Mouse (Mus musculus) limb, embryonic 13.5 days (tissue): ENCODE data around the gene Slc17a5. TPM values are rescaled to one million over a fixed set of nuclear protein-coding genes. Genes with fewer than 3 reads are reported as not detected.

Experiments
- ATAC-seq: fragments of 200-750 bp; cut with Nextera tagmentation; 2 replicates; pipeline ENCODE4 v1.8.0; 2017; ENCODE audit warnings: low read depth, moderate number of reproducible peaks, moderate TSS enrichment; ENCODE audit not compliant: low FRiP score
- H3K27ac ChIP-seq: fragments of 300-500 bp; sonication (generic); 2 replicates; pipeline ENCODE4 v1.5.1; 2015; ENCODE audit warnings: inconsistent platforms, mild to moderate bottlenecking, moderate library complexity
- H3K27me3 ChIP-seq: fragments of 300-500 bp; sonication (generic); 2 replicates; pipeline ENCODE4 v1.6.1; 2015; ENCODE audit warnings: mild to moderate bottlenecking, inconsistent platforms
- H3K36me3 ChIP-seq: fragments of 300-500 bp; sonication (generic); 2 replicates; pipeline ENCODE4 v1.6.1; 2015; ENCODE audit warnings: inconsistent platforms, mild to moderate bottlenecking, moderate library complexity
- H3K4me1 ChIP-seq: fragments of 300-500 bp; sonication (generic); 2 replicates; pipeline ENCODE4 v1.6.1; 2015; ENCODE audit warnings: inconsistent platforms
- H3K4me2 ChIP-seq: fragments of 300-500 bp; sonication (generic); replicated peaks from 2 replicates; pipeline ENCODE4 v1.6.1; 2015; ENCODE audit warnings: inconsistent platforms, mild to moderate bottlenecking, moderate library complexity
- H3K4me3 ChIP-seq: fragments of 300-500 bp; sonication (generic); 2 replicates; pipeline ENCODE4 v1.5.1; 2015; ENCODE audit warnings: moderate library complexity, mild to moderate bottlenecking, inconsistent platforms
- H3K9ac ChIP-seq: fragments of 300-500 bp; sonication (generic); 2 replicates; pipeline ENCODE4 v1.6.1; 2015; ENCODE audit warnings: mild to moderate bottlenecking, inconsistent platforms
- H3K9me3 ChIP-seq: fragments of 300-500 bp; sonication (generic); 2 replicates; pipeline ENCODE4 v1.6.1; 2016; ENCODE audit warnings: inconsistent platforms
- WGBS: fragments of 180-500 bp; shearing (Covaris S2); methylation state at CpG from one replicate; pipeline ENCODE4 v1.1.7; 2015; 5-methylcytosine and 5-hydroxymethylcytosine counted together
- polyA plus RNA-seq: library from polyadenylated mRNA; unstranded; fragments of >200 nt; fragmentation: Nextera tagmentation; extraction: Ambion mirVana; gene quantifications from 2 replicates; pipeline ENCODE4 v1.2.1, GENCODE M21; 2015

Slc17a5 gene
- polyA plus RNA-seq, 1 experiment from 2014 or later, result 20.3 TPM

DNA sequence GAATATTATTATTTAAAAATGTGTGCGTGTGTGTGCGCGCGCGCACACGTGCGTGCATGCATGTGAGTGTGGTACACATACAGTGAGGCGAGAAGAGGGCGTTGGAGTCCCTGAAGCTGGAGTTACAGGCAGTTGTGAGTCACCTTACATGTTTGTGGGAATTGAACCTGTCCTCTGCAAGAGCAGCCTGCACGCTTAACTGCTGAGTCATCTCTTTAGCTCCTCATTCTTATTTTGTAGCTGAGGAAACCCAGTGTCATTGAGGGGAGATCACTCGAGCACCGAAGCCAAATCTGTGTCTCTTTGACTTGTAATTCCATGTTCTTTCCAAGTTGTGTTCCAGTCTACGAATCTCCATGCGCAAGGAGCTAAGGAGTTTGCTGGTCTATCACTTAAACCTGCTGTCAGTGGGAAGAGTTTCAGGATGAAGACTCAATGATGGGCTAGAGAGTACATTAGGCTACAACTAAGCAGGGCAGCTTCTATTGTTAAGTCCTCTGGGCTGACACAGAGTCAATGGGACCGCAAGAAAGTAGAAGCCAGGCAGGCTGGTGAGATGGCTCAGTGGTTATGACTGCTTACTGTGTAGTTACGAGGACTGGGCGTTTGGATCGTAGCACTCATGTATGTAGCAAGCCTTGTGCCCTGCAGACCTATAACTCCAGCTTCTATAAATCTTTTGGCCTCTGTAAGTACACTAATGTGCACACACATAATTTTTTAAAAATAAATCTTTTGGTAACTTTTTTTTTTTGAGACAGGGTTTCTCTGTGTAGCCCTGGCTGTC lies 8.1 kb upstream of the Slc17a5 start:
- no peak for ATAC-seq
- Histone ChIP-seq H3K9me3 (no peaks in the 10 kb centered on the region), H3K27ac (no peak overlapping the region), H3K4me1 (no peaks in the 10 kb centered on the region), H3K4me3 (no peak overlapping the region), H3K9ac (no peak overlapping the region), H3K4me2 (no peak overlapping the region), H3K36me3 (no peaks in the 10 kb centered on the region), H3K27me3 (no peaks in the 10 kb centered on the region)
- 89% methylated on average over 18 of the region's 18 CpGs for WGBS

DNA sequence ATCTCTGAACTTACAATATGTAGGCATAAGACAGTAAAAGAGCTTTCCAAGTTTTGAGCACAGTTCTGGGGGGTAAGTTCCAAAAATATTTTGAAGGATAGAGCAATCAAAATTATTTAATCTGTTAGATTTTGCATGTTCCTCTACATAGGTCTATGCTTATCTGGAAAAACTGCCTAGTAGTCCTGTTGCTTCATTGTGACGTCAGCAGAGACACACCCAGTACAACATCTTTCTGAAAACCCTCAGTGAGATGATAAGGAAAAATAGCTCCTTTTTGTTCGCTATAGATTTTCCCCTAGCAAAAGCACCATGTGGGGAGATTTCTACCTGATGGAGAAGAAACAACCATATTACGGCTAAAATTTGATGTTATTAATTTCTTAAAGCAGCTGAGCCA lies 7.4 kb upstream of the Slc17a5 start:
- H3K27me3 ChIP-seq, result no peaks in the 10 kb centered on the region
- no peaks in the 10 kb centered on the region for H3K9me3 ChIP-seq
- H3K4me3 ChIP-seq, result no peak overlapping the region
- no peak for ATAC-seq
- no peak overlapping the region for H3K4me2 ChIP-seq
- no peaks in the 10 kb centered on the region for H3K36me3 ChIP-seq
- no peaks in the 10 kb centered on the region for H3K4me1 ChIP-seq
- 83% methylated on average over 3 of the region's 3 CpGs for WGBS
- no peak overlapping the region for H3K9ac ChIP-seq
- no peak overlapping the region for H3K27ac ChIP-seq

DNA sequence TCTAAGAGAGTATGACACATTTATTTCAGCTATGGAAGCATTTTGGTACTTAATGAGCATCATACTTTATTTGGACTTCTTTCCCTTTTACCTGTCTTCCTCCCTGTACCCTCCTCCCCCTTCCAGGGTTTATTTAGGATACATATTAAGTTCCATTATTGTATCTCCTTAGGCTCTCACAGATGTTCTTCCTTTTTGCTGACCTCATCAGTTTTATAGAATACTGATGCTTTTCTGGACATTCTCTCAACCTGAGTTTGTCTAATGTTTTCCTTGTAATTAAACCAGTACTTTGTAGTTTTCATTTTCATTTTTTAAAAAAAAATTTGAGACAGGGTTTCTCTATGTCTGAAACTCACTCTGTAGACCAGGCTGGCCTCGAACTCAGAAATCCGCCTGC lies 2.6 kb upstream of the Slc17a5 start:
- H3K27ac ChIP-seq, result no peak overlapping the region
- no peak for ATAC-seq
- H3K4me1 ChIP-seq, result peaks cover 9% of the 10 kb centered on the region; the same call in 1 of the 2 replicates
- no peak overlapping the region for H3K9ac ChIP-seq
- H3K4me2 ChIP-seq, result no peak overlapping the region
- H3K4me3 ChIP-seq, result no peak overlapping the region
- H3K36me3 ChIP-seq, result peaks cover 4% of the 10 kb centered on the region; the same call in 1 of the 2 replicates
- H3K9me3 ChIP-seq, result no peaks in the 10 kb centered on the region
- no peaks in the 10 kb centered on the region for H3K27me3 ChIP-seq
- 95% methylated on average over 2 of the region's 2 CpGs for WGBS

DNA sequence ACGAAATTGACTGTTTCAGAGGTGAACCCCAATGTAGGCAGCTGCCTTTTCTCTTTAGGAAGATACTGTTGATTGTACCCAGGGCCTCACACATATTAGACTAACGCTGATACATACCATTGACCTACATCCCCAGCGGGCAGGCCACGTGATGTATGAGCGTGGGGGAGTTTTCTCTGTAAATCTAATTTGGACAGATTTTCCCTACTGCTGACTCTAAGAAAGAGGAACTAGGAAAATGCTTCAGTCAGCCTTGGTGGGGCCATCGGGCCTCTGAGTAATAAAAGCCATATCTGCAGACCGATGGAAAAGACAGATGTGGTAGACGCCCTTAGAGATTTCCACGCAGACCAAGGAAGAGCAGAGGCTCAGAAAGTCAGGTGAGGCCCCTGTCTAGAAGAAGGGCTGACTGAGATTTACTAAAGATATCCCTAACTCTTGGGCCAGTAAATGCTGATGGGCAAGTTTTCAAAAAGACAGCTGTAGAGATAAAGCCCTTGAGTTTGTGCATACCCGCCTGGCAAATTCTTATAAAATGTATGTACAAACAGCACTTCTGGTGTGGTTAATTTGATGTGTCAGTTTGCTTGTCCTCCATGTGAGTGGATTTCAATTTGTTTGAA lies 681 bp upstream of the Slc17a5 start:
- WGBS, result 65% methylated on average over 10 of the region's 10 CpGs
- H3K36me3 ChIP-seq, result peaks cover 16% of the 10 kb centered on the region
- no peaks in the 10 kb centered on the region for H3K9me3 ChIP-seq
- peaks cover 9% of the 10 kb centered on the region; the same call in 1 of the 2 replicates for H3K4me1 ChIP-seq
- peak; percentile 29 for ATAC-seq
- no peaks in the 10 kb centered on the region for H3K27me3 ChIP-seq
- H3K4me3 ChIP-seq, result peak overlapping the region; percentile 69
- H3K4me2 ChIP-seq, result peak overlapping the region; percentile 71
- peak overlapping the region; percentile 48; the same call in 1 of the 2 replicates for H3K27ac ChIP-seq
- H3K9ac ChIP-seq, result 0 out of 2 replicates have a peak overlapping the region, but pooled peaks have one; percentile 21

DNA sequence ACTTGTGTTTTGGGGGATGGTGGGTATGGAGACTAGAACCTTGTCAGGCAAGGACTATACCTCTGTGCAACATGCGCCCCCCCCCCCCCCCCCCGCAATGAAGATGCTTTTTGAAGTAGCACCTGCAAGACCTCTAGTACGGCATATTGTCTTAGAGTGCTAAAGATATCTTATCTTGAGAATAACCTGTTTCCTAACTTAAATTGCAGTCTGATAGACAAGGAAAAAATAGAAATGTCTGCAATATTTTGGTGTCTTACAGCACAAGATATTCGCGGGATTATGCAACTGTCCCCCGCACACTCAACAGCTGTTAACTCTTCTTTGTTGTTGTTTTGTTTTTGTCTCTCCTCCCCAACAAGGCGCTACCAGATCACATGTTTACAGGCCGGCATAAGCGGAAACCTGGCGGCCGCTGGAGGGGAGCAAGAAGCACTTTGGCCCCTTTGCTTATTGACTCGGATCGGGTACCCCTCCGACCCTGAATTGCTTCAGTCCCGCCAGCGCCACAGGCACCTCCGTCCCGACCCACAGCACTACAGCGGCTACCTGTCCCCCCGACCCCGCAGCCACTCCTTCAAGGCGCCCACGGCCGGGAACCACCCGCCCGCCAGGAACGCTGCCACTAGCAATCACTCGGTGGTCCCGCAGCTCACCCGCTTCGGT lies 490 bp downstream of the Slc17a5 start:
- WGBS, result 1% methylated on average over 31 of the region's 31 CpGs
- peak overlapping the region; percentile 69 for H3K4me3 ChIP-seq
- peak; percentile 72 for ATAC-seq
- H3K9ac ChIP-seq, result peak overlapping the region; percentile 75
- peaks cover 9% of the 10 kb centered on the region; the same call in 1 of the 2 replicates for H3K4me1 ChIP-seq
- peak overlapping the region; percentile 71 for H3K4me2 ChIP-seq
- no peaks in the 10 kb centered on the region for H3K9me3 ChIP-seq
- H3K36me3 ChIP-seq, result peaks cover 20% of the 10 kb centered on the region
- H3K27me3 ChIP-seq, result no peaks in the 10 kb centered on the region
- peak overlapping the region; percentile 73; the same call in 1 of the 2 replicates for H3K27ac ChIP-seq

DNA sequence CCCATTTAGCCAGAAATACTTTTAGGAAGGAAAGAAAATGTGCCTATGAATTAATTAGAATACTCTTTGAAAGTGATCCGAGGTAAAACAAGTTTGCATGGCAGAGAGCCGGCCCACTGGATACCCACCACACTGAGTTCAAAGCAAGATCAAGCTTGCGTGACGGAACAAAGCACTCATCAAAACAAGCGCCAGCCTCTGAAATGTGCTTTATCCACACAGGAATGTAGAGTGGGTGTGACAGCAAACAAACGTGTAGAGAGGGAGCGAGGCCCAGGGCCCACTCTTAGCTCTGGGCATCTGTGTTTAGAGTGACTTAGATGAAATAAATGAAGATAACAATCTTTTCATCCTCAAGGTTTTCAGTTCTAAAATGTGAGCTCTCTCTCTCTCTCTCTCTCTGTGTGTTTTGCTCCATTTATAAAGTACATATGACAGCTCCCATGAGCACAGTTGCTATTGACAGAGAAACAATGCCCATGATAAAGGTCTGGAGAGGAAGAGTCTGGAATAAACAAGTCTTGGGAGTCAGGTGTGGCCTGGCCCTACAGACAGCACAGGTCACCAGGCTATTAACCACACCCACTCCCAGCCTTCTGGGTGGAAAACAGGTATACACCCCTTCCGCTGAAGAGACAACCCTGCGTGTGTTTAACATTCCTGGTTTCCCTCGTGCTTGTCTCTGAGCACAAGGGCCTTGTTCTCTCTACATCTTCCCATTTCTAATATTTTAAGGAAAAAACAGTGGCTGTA lies 8.0 kb downstream of the Slc17a5 start:
- H3K9ac ChIP-seq, result no peak overlapping the region
- peaks cover 46% of the 10 kb centered on the region for H3K36me3 ChIP-seq
- no peaks in the 10 kb centered on the region for H3K4me1 ChIP-seq
- H3K4me2 ChIP-seq, result no peak overlapping the region
- no peak overlapping the region for H3K27ac ChIP-seq
- WGBS, result 68% methylated on average over 10 of the region's 10 CpGs
- no peaks in the 10 kb centered on the region for H3K27me3 ChIP-seq
- no peak for ATAC-seq
- H3K4me3 ChIP-seq, result no peak overlapping the region
- no peaks in the 10 kb centered on the region for H3K9me3 ChIP-seq

DNA sequence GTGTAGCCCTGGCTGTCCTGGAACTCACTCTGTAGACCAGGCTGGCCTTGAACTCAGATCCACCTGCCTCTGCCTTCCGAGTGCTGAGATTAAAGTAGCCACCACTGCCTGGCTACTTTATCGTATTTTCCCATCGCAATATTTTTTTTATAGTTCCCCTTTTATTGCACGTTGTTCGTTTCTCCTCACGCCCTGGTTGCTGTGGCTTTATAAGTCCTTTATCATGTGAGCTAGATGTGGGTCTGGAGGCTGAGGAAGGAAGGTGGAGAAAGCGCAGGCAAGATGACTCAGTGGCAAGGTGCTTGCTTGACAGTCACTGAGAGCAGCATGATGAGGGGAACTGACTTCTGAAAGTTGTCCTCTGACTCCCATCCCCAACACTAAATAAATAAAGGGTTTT lies 9.0 kb downstream of the Slc17a5 start:
- no peak overlapping the region for H3K4me2 ChIP-seq
- no peak overlapping the region for H3K9ac ChIP-seq
- no peaks in the 10 kb centered on the region for H3K4me1 ChIP-seq
- no peak overlapping the region for H3K27ac ChIP-seq
- 76% methylated on average over 7 of the region's 7 CpGs for WGBS
- H3K4me3 ChIP-seq, result no peak overlapping the region
- peaks cover 44% of the 10 kb centered on the region for H3K36me3 ChIP-seq
- H3K27me3 ChIP-seq, result no peaks in the 10 kb centered on the region
- ATAC-seq, result no peak
- no peaks in the 10 kb centered on the region for H3K9me3 ChIP-seq

DNA sequence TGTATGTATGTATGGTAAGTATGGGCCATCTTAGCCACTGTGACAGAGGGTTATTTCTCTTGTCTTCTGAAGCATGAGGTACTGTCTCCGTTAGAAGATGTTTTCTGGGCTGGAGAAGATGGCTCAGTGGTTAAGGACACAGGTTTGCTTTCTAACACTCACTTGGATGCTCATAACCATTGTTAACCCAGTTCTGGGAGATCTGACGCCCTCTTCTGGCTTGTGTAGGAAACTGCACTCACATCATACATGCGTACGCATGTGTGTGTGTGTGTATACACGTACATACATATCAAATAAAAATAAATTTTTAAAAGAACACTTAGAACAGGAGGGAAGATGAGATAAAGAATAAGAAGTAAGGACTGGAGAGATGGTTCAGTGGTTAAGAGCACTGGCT lies 11.4 kb downstream of the Slc17a5 start:
- Histone ChIP-seq H3K9me3 (no peaks in the 10 kb centered on the region), H3K36me3 (peaks cover 52% of the 10 kb centered on the region), H3K27me3 (no peaks in the 10 kb centered on the region), H3K4me1 (no peaks in the 10 kb centered on the region), H3K9ac (no peak overlapping the region), H3K4me2 (no peak overlapping the region), H3K27ac (no peak overlapping the region), H3K4me3 (no peak overlapping the region)
- WGBS, result 92% methylated on average over 5 of the region's 5 CpGs
- ATAC-seq, result no peak

DNA sequence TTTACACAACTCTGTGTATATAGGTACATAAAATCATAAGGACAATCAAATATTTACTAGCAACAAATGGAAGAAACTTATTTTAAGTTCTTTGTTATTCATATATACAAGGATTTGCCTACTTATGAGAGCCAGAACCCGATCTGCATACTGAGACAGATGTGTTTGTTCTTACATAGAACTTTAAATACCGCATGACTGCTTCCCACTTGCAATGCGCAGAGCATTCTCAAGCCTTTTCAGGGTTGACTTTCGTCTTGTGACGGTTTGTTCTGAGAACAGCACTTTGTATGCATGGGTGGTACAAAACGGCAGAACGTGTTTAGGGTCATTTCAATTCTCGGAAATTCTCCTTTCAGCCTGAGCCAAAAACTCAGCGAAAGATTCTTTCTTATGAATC lies 17.9 kb downstream of the Slc17a5 start:
- WGBS, result 95% methylated on average over 9 of the region's 9 CpGs

DNA sequence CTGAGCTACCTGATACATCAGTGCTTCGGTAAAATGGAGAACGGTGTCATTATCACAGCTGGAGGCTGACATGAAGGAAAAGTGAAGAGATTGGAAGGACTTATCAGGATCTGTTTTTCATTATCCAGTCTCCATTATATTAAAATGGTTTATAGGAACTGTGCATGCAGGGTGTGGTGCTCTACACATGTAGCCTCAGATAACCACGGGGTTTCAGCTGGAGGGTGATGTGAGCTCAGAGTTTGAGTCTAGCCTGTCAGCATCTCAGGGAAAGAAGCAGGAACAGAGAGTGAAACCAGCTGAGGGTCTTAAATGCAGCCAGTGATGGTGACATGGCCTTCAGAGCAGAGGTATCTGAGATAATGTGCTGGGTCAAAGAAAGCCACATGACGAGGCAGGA lies 28.4 kb downstream of the Slc17a5 start:
- Histone ChIP-seq H3K4me2 (no peak overlapping the region), H3K4me3 (no peak overlapping the region), H3K9ac (no peak overlapping the region), H3K4me1 (no peaks in the 10 kb centered on the region), H3K36me3 (peaks cover 14% of the 10 kb centered on the region), H3K9me3 (no peaks in the 10 kb centered on the region), H3K27ac (no peak overlapping the region), H3K27me3 (no peaks in the 10 kb centered on the region)
- WGBS, result 73% methylated on average over 4 of the region's 4 CpGs
- ATAC-seq, result no peak

More for the DNA sequence above, 17.9 kb downstream of the Slc17a5 start:
- no peak overlapping the region for H3K9ac ChIP-seq
- no peak for ATAC-seq
- no peaks in the 10 kb centered on the region for H3K4me1 ChIP-seq
- H3K27ac ChIP-seq, result no peak overlapping the region
- no peak overlapping the region for H3K4me2 ChIP-seq
- H3K36me3 ChIP-seq, result peaks cover 34% of the 10 kb centered on the region
- H3K4me3 ChIP-seq, result no peak overlapping the region
- H3K9me3 ChIP-seq, result no peaks in the 10 kb centered on the region
- no peaks in the 10 kb centered on the region for H3K27me3 ChIP-seq

DNA sequence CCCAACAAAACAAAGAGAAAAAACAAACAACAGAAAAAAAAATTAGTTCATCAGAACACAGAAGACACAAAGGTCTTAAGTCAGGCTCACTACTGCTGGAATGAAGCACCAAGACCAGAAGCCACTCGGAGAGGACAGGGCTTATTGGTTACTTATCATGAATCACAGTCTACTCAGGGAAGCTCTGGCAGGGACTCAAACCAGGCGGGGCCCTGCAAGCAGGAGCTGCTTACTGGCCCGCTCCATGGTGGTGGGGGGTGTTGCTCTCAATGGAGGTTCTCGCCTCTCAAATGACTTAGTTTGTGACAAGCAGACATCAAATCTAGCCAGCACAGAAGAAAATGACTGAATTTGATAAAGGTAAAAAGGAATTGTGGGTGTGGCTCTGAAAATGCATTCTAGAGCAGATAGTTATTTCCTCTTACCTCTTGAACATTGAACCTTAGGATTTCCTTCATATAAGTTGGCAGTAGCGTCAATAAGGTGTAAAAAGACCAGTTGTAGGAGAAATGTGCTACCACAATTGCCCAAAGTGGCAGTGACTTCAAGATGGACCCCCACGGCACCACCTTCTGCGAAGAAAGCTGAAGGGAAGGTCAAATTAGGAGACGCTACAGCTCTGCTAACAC lies 29.1 kb downstream of the Slc17a5 start:
- ATAC-seq, result no peak
- Histone ChIP-seq H3K4me3 (no peak overlapping the region), H3K36me3 (peaks cover 14% of the 10 kb centered on the region), H3K27me3 (no peaks in the 10 kb centered on the region), H3K27ac (no peak overlapping the region), H3K9ac (no peak overlapping the region), H3K9me3 (no peaks in the 10 kb centered on the region), H3K4me2 (no peak overlapping the region), H3K4me1 (no peaks in the 10 kb centered on the region)
- 87% methylated on average over 8 of the region's 8 CpGs for WGBS
